Mouse (Mus musculus) limb, embryonic 12.5 days (tissue): ENCODE measurements around the gene Gm20388. TPM values are rescaled to one million over a fixed set of nuclear protein-coding genes. Genes with fewer than 3 reads are reported as not detected.

Source experiments
- ATAC-seq: fragments of 200-750 bp; cut with Nextera tagmentation; 2 replicates; pipeline ENCODE4 v1.8.0; 2017; ENCODE audit warnings: low read depth, moderate TSS enrichment; ENCODE audit not compliant: insufficient number of reproducible peaks, insufficient read depth, low FRiP score, low TSS enrichment
- H3K27ac ChIP-seq: fragments of 300-500 bp; sonication (generic); 2 replicates; pipeline ENCODE4 v1.5.1; 2016; ENCODE audit warnings: mild to moderate bottlenecking, moderate library complexity
- H3K27me3 ChIP-seq: fragments of 300-500 bp; sonication (generic); 2 replicates; pipeline ENCODE4 v1.6.1; 2016; ENCODE audit warnings: mild to moderate bottlenecking, moderate library complexity
- H3K36me3 ChIP-seq: fragments of 300-500 bp; sonication (generic); 2 replicates; pipeline ENCODE4 v1.6.1; 2016; ENCODE audit warnings: mild to moderate bottlenecking, moderate library complexity
- H3K4me1 ChIP-seq: fragments of 300-500 bp; sonication (generic); replicated peaks from 2 replicates; pipeline ENCODE4 v1.6.1; 2016
- H3K4me2 ChIP-seq: fragments of 300-500 bp; sonication (generic); 2 replicates; pipeline ENCODE4 v1.6.1; 2016; ENCODE audit warnings: mild to moderate bottlenecking, moderate library complexity
- H3K4me3 ChIP-seq: fragments of 300-500 bp; sonication (generic); replicated peaks from 2 replicates; pipeline ENCODE4 v1.5.1; 2016; ENCODE audit warnings: mild to moderate bottlenecking
- H3K9ac ChIP-seq: fragments of 300-500 bp; sonication (generic); replicated peaks from 2 replicates; pipeline ENCODE4 v1.6.1; 2016; ENCODE audit warnings: mild to moderate bottlenecking, moderate library complexity
- H3K9me3 ChIP-seq: fragments of 300-500 bp; sonication (generic); 2 replicates; pipeline ENCODE4 v1.6.1; 2016; ENCODE audit warnings: mild to moderate bottlenecking, moderate library complexity
- WGBS: fragments of 180-500 bp; shearing (Covaris S2); methylation state at CpG from one replicate; pipeline ENCODE4 v1.1.7; 2016; 5-methylcytosine and 5-hydroxymethylcytosine counted together
- polyA plus RNA-seq: library from polyadenylated mRNA; unstranded; fragments of >200 nt; fragmentation: Nextera tagmentation; extraction: Ambion mirVana; gene quantifications from 2 replicates; pipeline ENCODE4 v1.2.1, GENCODE M21; 2016

Gm20388 gene
- polyA plus RNA-seq, 1 experiment from 2014 or later, result not detected

DNA sequence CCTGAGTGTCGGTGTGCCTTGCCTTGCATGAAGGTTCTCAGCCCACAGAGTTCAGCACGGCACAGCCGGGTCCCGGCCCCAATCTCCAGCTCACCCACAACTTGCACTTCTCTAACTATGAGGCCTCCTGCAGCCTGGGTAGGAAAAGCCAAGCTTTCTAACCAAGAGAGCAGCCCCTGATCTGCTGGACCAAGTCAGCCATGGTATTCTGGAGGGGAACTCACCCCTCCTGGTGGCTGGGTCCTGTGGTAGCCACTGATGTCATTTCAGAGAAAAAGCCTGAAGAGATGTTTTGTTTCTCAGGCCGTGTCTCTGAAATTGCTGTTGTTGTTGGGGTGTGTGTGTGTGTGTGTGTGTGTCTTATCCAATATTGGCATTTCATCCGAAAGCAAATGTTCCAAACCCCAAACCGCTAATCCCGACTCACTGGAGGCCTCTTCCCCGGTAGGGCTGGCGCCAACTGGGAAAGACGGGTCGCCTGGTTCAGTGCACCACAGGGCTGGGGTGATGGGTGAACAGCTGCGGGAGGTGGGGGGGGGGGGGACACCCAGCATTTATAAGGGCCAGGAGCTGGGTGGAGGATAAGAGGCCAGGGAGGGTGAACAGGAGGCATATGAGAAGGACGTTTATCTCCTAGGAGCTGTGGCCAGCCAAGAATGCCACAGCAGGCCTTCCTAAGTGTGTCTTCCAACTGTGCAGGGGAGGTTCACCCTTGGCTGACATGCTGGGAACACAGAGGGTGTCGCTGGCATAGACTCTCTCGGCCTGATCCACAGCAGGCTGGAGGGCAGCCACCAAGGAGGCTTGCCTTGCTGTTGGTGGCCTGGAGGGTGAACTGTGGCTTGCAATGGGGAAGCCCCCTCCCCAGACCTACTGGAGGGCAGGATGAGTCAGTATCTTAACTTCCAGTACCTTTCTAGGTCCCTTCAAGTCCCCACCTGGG lies 1286.4 kb downstream of the Gm20388 start:
- Histone ChIP-seq H3K4me1 (peaks cover 21% of the 10 kb centered on the region), H3K4me3 (no peak overlapping the region), H3K9me3 (no peaks in the 10 kb centered on the region), H3K27ac (no peak overlapping the region), H3K4me2 (no peak overlapping the region), H3K9ac (no peak overlapping the region), H3K36me3 (no peaks in the 10 kb centered on the region), H3K27me3 (peaks cover 51% of the 10 kb centered on the region)
- no peak for ATAC-seq
- WGBS, result 86% methylated on average over 16 of the region's 16 CpGs

DNA sequence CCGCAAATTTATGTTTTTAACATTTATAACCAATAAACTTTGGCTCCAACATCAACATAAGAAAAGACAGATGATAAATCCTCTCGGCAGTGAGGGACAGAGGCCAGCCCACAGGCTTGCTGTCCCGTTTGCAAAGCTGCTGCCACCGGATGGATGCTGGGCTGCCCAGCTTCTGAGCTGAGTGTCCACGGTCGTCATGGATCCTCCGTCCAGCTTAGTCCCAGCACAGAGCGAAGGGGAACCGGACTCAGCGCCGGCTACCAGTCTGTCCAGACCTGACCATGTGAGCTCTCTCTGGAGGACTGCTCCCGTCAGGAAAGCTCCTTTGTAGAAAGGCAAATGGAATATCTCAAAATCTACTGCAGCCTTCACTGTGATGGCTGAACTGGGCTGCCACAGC lies 1289.4 kb downstream of the Gm20388 start:
- Histone ChIP-seq H3K4me1 (peaks cover 32% of the 10 kb centered on the region), H3K27me3 (peaks cover 26% of the 10 kb centered on the region), H3K36me3 (no peaks in the 10 kb centered on the region), H3K9me3 (no peaks in the 10 kb centered on the region), H3K4me2 (no peak overlapping the region), H3K9ac (no peak overlapping the region), H3K27ac (no peak overlapping the region), H3K4me3 (no peak overlapping the region)
- 60% methylated on average over 12 of the region's 12 CpGs for WGBS
- ATAC-seq, result no peak

DNA sequence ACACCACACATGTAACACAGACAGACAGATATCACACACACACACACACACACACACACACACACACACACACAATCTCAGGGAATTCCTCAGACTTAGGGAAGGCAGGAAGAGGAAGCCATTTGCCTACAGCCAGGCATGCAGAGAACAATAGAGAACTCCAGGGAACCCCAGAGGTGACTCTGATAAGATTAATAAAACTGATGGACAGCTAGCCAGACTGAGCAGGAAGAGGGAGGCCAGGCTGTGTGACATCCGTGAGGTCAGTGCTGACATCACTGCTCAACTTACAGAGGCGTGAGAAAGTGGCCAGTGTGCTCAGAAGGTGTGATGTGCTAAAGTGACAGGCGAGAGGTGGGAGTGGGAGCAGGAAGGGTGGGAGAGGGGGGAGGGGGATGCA lies 1290.3 kb downstream of the Gm20388 start:
- no peak overlapping the region for H3K27ac ChIP-seq
- no peak for ATAC-seq
- 43% methylated on average over 3 of the region's 3 CpGs for WGBS
- H3K4me3 ChIP-seq, result no peak overlapping the region
- peaks cover 32% of the 10 kb centered on the region for H3K4me1 ChIP-seq
- no peaks in the 10 kb centered on the region for H3K9me3 ChIP-seq
- H3K36me3 ChIP-seq, result no peaks in the 10 kb centered on the region
- no peak overlapping the region for H3K4me2 ChIP-seq
- H3K9ac ChIP-seq, result no peak overlapping the region
- peaks cover 29% of the 10 kb centered on the region for H3K27me3 ChIP-seq

DNA sequence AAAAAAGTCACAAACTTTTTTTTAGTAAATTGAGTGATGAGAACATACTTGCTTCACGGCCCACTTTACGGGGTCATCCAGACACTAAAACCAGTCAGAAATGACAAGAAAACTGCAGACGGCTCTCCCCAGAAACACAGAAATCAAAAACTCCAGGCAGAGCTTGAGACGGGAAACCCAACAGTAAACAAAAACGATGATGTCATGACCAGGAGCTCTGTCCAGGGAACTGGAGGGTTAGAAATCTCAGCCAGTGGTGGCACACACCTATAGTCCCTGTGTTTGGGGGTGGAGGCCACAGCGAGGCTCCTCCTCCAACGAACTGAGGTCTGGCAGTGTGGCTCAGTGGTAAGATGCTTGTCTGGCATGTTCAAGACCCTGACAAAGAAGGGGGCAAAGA lies 1291.0 kb downstream of the Gm20388 start:
- peaks cover 31% of the 10 kb centered on the region for H3K27me3 ChIP-seq
- peaks cover 32% of the 10 kb centered on the region for H3K4me1 ChIP-seq
- no peak overlapping the region for H3K9ac ChIP-seq
- no peaks in the 10 kb centered on the region for H3K9me3 ChIP-seq
- H3K4me3 ChIP-seq, result no peak overlapping the region
- no peaks in the 10 kb centered on the region for H3K36me3 ChIP-seq
- ATAC-seq, result no peak
- WGBS, result 73% methylated on average over 7 of the region's 7 CpGs
- no peak overlapping the region for H3K4me2 ChIP-seq
- no peak overlapping the region for H3K27ac ChIP-seq

DNA sequence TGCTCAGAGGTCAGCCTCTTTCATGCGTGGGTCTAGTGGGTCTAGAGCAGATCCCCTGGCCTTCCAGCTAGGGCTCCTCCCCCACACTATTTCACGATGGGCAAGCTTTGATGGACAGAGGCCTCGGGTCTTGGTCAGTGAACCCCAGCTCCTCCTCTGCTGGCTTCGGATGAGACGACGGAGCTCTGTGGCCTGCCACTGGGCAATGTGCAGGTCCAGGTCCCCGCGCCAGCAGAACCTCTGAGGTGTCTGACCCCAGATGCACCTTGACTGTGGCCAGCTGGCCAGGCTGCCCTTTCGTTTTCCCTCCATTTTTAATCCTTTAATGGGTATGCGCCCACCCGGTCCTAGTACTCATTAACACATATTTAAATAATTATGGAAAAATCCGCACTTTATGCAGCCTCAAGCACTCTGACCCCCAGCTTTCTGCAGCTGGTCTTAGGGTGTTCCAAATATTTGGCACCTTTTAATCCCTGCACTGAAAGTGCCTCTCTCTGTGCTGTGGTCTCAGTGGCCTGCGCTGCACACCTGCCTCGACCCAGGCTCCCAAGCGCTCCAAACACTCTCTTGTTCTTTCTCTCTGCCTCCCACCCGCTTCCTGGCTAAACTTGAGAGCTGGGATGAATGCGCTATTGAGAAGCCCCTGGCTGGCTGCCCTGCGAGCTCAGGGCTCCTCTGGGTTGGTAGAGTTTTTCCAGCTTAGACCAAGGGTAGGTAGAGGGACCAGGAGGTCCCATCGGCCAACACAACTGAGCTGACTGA lies 1293.2 kb downstream of the Gm20388 start:
- no peak for ATAC-seq
- Histone ChIP-seq H3K9ac (no peak overlapping the region), H3K4me1 (peaks cover 34% of the 10 kb centered on the region), H3K4me3 (no peak overlapping the region), H3K36me3 (no peaks in the 10 kb centered on the region), H3K27me3 (peaks cover 29% of the 10 kb centered on the region), H3K4me2 (no peak overlapping the region), H3K27ac (peak overlapping the region; percentile 81), H3K9me3 (no peaks in the 10 kb centered on the region)
- 56% methylated on average over 19 of the region's 19 CpGs for WGBS

DNA sequence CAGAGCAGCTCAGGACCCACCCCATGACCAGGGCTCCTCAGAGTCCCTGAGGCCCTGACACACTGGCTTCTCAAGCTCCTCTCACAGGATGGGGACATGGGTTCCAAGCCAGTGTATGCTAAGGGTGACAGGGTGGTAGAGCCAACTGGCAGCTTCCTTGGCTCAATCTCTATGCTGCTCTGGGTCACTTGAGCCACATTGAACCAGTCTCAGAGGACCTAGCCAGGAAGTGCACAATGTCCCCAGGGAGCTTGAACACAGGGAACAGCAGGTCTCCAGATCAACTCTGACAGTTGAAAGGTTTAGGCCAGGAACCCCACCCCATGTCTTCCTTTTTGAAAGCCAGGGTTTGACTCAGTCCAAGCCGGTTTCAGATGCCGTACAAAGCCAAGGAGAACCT lies 1296.5 kb downstream of the Gm20388 start:
- Histone ChIP-seq H3K9me3 (no peaks in the 10 kb centered on the region), H3K36me3 (no peaks in the 10 kb centered on the region), H3K4me3 (no peak overlapping the region), H3K27me3 (peaks cover 22% of the 10 kb centered on the region), H3K9ac (no peak overlapping the region), H3K27ac (no peak overlapping the region), H3K4me1 (peaks cover 22% of the 10 kb centered on the region), H3K4me2 (no peak overlapping the region)
- WGBS, result 90% methylated on average over 2 of the region's 2 CpGs
- ATAC-seq, result no peak

DNA sequence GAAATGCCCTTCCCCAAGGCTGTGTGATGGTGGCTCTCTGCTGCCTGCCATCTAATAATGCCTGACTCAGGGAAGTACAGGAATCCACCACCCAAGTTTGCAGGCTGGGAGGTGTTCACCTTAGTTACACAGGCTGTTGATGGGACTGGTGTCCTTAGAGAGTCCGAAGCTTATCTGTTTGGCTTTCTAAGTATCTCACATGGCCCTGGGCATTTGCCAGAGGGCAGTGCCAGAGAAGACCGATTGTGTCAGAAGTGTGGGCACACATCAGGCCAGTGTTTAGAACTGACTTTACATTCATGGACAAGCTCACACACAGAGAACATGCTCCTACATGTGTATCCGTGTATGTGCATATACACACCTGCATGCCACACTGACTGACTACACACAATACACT lies 1300.0 kb downstream of the Gm20388 start:
- ATAC-seq, result no peak
- no peak overlapping the region for H3K4me2 ChIP-seq
- 89% methylated on average over 3 of the region's 3 CpGs for WGBS

DNA sequence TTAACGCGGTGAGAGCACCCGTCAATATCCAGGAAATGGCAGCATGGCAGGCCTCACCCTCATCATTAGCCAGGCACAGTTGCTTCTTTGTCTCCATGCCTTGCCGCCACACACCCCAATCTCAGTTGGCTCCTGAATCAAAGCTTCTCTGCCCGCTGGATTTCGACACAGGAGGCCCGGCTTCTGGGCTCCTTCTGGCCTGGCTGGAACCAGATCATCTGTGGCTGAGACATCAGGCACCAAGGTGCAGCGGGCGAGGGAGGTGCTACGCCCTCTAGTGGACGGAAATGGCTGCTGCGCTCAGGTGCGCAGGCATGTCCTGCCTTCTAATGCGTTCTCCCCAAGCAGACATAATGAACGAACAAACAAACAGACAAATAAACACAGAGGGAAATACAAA lies 1302.6 kb downstream of the Gm20388 start:
- peaks cover 10% of the 10 kb centered on the region; the same call in 1 of the 2 replicates for H3K9me3 ChIP-seq
- peaks cover 14% of the 10 kb centered on the region for H3K4me1 ChIP-seq
- no peak overlapping the region for H3K9ac ChIP-seq
- no peaks in the 10 kb centered on the region for H3K36me3 ChIP-seq
- no peak for ATAC-seq
- H3K27ac ChIP-seq, result no peak overlapping the region
- H3K4me2 ChIP-seq, result no peak overlapping the region
- peaks cover 10% of the 10 kb centered on the region; the same call in 1 of the 2 replicates for H3K27me3 ChIP-seq
- 61% methylated on average over 15 of the region's 15 CpGs for WGBS
- H3K4me3 ChIP-seq, result no peak overlapping the region

More for the DNA sequence above, 1300.0 kb downstream of the Gm20388 start:
- Histone ChIP-seq H3K4me1 (peaks cover 14% of the 10 kb centered on the region), H3K4me3 (no peak overlapping the region), H3K27me3 (peaks cover 25% of the 10 kb centered on the region), H3K9ac (no peak overlapping the region), H3K9me3 (peaks cover 7% of the 10 kb centered on the region; the same call in 1 of the 2 replicates), H3K27ac (no peak overlapping the region), H3K36me3 (no peaks in the 10 kb centered on the region)

DNA sequence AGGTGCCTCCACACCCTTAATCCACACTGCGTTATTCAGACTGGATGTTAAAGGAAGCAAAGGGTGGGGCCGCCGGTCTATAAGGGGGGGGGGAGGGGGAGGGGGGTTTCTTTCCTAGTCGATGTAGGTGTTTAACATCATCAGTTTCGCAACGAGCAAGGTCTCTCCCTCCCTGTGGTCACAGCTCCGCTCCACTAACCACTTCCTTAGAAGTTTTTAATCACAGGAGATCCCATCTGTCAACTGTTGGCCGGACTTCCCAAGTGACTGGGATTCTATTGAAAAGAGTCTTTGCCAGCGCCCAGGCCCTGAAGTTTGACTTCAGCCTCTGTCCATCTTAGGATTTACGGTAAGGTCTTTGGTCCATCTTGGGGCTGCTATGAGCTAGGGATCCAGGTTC lies 1303.0 kb downstream of the Gm20388 start:
- Histone ChIP-seq H3K9ac (no peak overlapping the region), H3K4me3 (no peak overlapping the region), H3K27ac (no peak overlapping the region), H3K27me3 (peaks cover 9% of the 10 kb centered on the region; the same call in 1 of the 2 replicates), H3K4me2 (no peak overlapping the region), H3K9me3 (peaks cover 13% of the 10 kb centered on the region; the same call in 1 of the 2 replicates), H3K36me3 (no peaks in the 10 kb centered on the region), H3K4me1 (peaks cover 12% of the 10 kb centered on the region)
- no peak for ATAC-seq
- WGBS, result 59% methylated on average over 10 of the region's 10 CpGs

DNA sequence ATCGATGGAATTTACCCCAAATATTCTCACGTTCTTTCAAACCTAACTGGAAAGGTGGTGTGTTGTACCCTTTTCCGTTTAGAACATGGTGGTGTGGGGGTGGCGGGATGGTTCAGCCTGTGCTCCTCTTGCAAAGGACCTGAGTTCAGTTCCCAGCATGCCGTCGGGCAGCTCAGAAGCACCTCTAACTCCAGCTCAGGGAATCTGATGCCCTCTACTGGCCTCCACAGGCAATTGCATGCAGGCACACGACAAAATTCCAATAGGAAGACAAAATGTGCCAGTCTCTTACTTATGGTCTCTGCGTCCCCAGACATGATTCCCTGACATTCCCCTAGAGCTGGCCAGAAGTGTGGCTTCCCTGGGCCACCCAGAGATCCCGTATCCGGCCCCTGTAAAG lies 1304.3 kb downstream of the Gm20388 start:
- H3K27ac ChIP-seq, result no peak overlapping the region
- H3K36me3 ChIP-seq, result no peaks in the 10 kb centered on the region
- WGBS, result 85% methylated on average over 10 of the region's 10 CpGs
- ATAC-seq, result no peak
- no peak overlapping the region for H3K4me2 ChIP-seq
- peaks cover 13% of the 10 kb centered on the region; the same call in 1 of the 2 replicates for H3K9me3 ChIP-seq
- no peak overlapping the region for H3K9ac ChIP-seq
- peaks cover 11% of the 10 kb centered on the region for H3K4me1 ChIP-seq
- no peak overlapping the region for H3K4me3 ChIP-seq
- H3K27me3 ChIP-seq, result peaks cover 9% of the 10 kb centered on the region; the same call in 1 of the 2 replicates

DNA sequence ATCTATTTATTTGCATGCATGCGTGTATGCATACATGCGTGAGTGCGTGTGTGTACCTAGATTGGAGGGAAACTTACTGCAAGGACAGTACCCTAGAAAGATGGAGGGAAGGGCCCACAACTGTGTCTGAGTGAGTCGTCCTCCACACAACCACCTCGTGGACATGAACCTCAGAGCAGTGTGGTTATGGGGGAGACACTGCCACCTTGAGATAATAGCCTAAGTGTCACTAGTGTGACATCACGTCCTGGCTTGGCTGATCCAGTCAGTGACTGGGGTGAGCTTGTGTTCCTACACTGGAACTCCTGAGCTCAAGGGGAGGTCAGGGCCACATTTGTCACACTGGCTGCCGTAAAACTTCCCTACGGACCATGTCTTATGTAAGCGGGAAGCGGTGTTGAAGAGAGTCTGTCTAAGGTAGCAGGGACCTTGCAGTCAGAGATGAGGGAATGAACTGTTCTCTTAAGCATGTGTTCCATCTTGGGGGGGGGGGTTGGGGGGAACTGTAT lies 1305.9 kb downstream of the Gm20388 start:
- no peak overlapping the region for H3K4me3 ChIP-seq
- H3K9me3 ChIP-seq, result peaks cover 13% of the 10 kb centered on the region; the same call in 1 of the 2 replicates
- 83% methylated on average over 10 of the region's 10 CpGs for WGBS
- H3K27ac ChIP-seq, result no peak overlapping the region
- peaks cover 19% of the 10 kb centered on the region for H3K4me1 ChIP-seq
- ATAC-seq, result no peak
- no peaks in the 10 kb centered on the region for H3K36me3 ChIP-seq
- H3K27me3 ChIP-seq, result peaks cover 6% of the 10 kb centered on the region
- H3K4me2 ChIP-seq, result no peak overlapping the region
- H3K9ac ChIP-seq, result no peak overlapping the region
